Comparison of ENCODE assay signal across 8 mouse cellular contexts in genomic region chr17:24140845-24141424, GRCm38 (mm10). TPM values are rescaled to one million over a fixed set of nuclear protein-coding genes. Genes with fewer than 3 reads are reported as not detected.
DNase-seq lines count a peak whose midpoint lies in the region; ATAC-seq and TF ChIP-seq lines count a peak whose summit lies in the region.

No protein-coding gene starts in this region.

- H3K9ac ChIP-seq in heart, embryonic 15.5 days: peak overlapping the region; percentile 98
- H3K9ac ChIP-seq in intestine, embryonic 16.5 days (ENCODE audit: low read depth, low read length): peak overlapping the region; percentile 94
- H3K9ac ChIP-seq in liver, postnatal 0 days (replicated peaks): peak overlapping the region; percentile 92

- no peaks in the 10 kb centered on the region for H3K36me3 ChIP-seq in heart, embryonic 15.5 days
- peaks cover 31% of the 10 kb centered on the region for H3K36me3 ChIP-seq in erythroblast, embryonic 14.5 days (ENCODE audit: control insufficient read depth)
- H3K36me3 ChIP-seq in intestine, embryonic 16.5 days (ENCODE audit: control insufficient read depth, insufficient read depth, low read length): no peaks in the 10 kb centered on the region
- no peaks in the 10 kb centered on the region for H3K36me3 ChIP-seq in liver, postnatal 0 days (replicated peaks; ENCODE audit: insufficient read depth, low read length)

- H3K4me3 ChIP-seq in heart, embryonic 15.5 days: peak overlapping the region; percentile 98
- H3K4me3 ChIP-seq in erythroblast, embryonic 14.5 days (replicated peaks): peak overlapping the region; percentile 91
- H3K4me3 ChIP-seq in intestine, embryonic 16.5 days (ENCODE audit: low read length): peak overlapping the region; percentile 97
- H3K4me3 ChIP-seq in liver, postnatal 0 days (ENCODE audit: low read depth, low read length): peak overlapping the region; percentile 85

- no peak for TF ChIP-seq EP300 in liver, postnatal 0 days (IDR thresholded peaks at IDR 0.05; ENCODE audit: low read depth)

- peak; percentile 64 for ATAC-seq in heart, embryonic 15.5 days (replicated peaks; ENCODE audit: insufficient number of reproducible peaks, insufficient read depth, low FRiP score, low read depth)
- ATAC-seq in intestine, embryonic 16.5 days: peak; percentile 78
- ATAC-seq in liver, postnatal 0 days: peak; percentile 60

- H3K4me2 ChIP-seq in heart, embryonic 15.5 days: peak overlapping the region; percentile 86
- H3K4me2 ChIP-seq in intestine, embryonic 16.5 days (ENCODE audit: low read depth, low read length): peak overlapping the region; percentile 68
- H3K4me2 ChIP-seq in liver, postnatal 0 days (ENCODE audit: low read depth, low read length): peak overlapping the region; percentile 81

- H3K27me3 ChIP-seq in heart, embryonic 15.5 days: no peaks in the 10 kb centered on the region
- no peaks in the 10 kb centered on the region for H3K27me3 ChIP-seq in erythroblast, embryonic 14.5 days (ENCODE audit: control insufficient read depth)
- no peaks in the 10 kb centered on the region for H3K27me3 ChIP-seq in intestine, embryonic 16.5 days (replicated peaks; ENCODE audit: control insufficient read depth, insufficient read depth, low read length)
- no peaks in the 10 kb centered on the region for H3K27me3 ChIP-seq in liver, postnatal 0 days (ENCODE audit: insufficient read depth, low read length)

- under 1% methylated on average over 43 of the region's 43 CpGs for WGBS in heart, embryonic 15.5 days
- WGBS in intestine, embryonic 16.5 days: under 1% methylated on average over 37 of the region's 43 CpGs
- 1% methylated on average over 38 of the region's 43 CpGs for WGBS in liver, postnatal 0 days (ENCODE audit: insufficient replicate concordance)

- TF ChIP-seq CTCF in liver, postnatal 0 days (IDR thresholded peaks at IDR 0.05; ENCODE audit: low read depth): no peak

- peak overlapping the region; percentile 96 for H3K27ac ChIP-seq in heart, embryonic 15.5 days
- peak overlapping the region; percentile 87 for H3K27ac ChIP-seq in intestine, embryonic 16.5 days (ENCODE audit: low read length)
- peak overlapping the region; percentile 93 for H3K27ac ChIP-seq in liver, postnatal 0 days (ENCODE audit: low read depth)

- H3K9me3 ChIP-seq in heart, embryonic 15.5 days (replicated peaks): no peaks in the 10 kb centered on the region
- H3K9me3 ChIP-seq in erythroblast, embryonic 14.5 days (ENCODE audit: control insufficient read depth, low read length): no peaks in the 10 kb centered on the region
- H3K9me3 ChIP-seq in intestine, embryonic 16.5 days (ENCODE audit: control insufficient read depth, low read length): no peaks in the 10 kb centered on the region
- H3K9me3 ChIP-seq in liver, postnatal 0 days (ENCODE audit: low read length): no peaks in the 10 kb centered on the region

- H3K4me1 ChIP-seq in heart, embryonic 15.5 days (replicated peaks): peaks cover 39% of the 10 kb centered on the region
- H3K4me1 ChIP-seq in erythroblast, embryonic 14.5 days (ENCODE audit: control insufficient read depth): peaks cover 51% of the 10 kb centered on the region
- H3K4me1 ChIP-seq in intestine, embryonic 16.5 days (ENCODE audit: control insufficient read depth, insufficient read depth, low read length): peaks cover 23% of the 10 kb centered on the region
- H3K4me1 ChIP-seq in liver, postnatal 0 days (ENCODE audit: insufficient read depth): peaks cover 31% of the 10 kb centered on the region

- DNase-seq in heart, adult 11 months: no peak
- DNase-seq in R1 (ENCODE audit: low read depth, low spot score): peak; percentile 52
- peak; percentile 65 for DNase-seq in liver, postnatal 0 days
- peak; percentile 19 for DNase-seq in spleen, adult 12 weeks (ENCODE audit: low spot score)
- DNase-seq in frontal cortex, postnatal 36 days (ENCODE audit: low spot score in 2 of 2): no peak

RNA-seq across cellular contexts. Expression of gene Pdpk1, which starts 9.8 kb away (rescaled TPM):
- 37.7 and 39.5 TPM in 2 replicates for polyA plus RNA-seq in heart, embryonic 15.5 days (2015; fragmentation: Nextera tagmentation; extraction: Ambion mirVana)
- polyA plus RNA-seq in erythroblast, embryonic 14.5 days (2012): 3.3 and 3.7 TPM in 2 replicates
- polyA plus RNA-seq in intestine, embryonic 16.5 days (2015; fragmentation: Nextera tagmentation; extraction: Ambion mirVana): 35.9 and 36.8 TPM in 2 replicates
- polyA plus RNA-seq in liver, postnatal 0 days (2015; fragmentation: Nextera tagmentation; extraction: Ambion mirVana): 19.3 and 20.5 TPM in 2 replicates

RNA-seq across cellular contexts. Expression of gene Amdhd2, which starts 22.6 kb away (rescaled TPM):
- 20.6 and 28.8 TPM in 2 replicates for polyA plus RNA-seq in heart, embryonic 15.5 days (2015; fragmentation: Nextera tagmentation; extraction: Ambion mirVana)
- 7.0 and 9.1 TPM in 2 replicates for polyA plus RNA-seq in erythroblast, embryonic 14.5 days (2012)
- polyA plus RNA-seq in intestine, embryonic 16.5 days (2015; fragmentation: Nextera tagmentation; extraction: Ambion mirVana): 58.9 and 75.9 TPM in 2 replicates
- 18.5 and 20.0 TPM in 2 replicates for polyA plus RNA-seq in liver, postnatal 0 days (2015; fragmentation: Nextera tagmentation; extraction: Ambion mirVana)

RNA-seq across cellular contexts. Expression of gene Atp6v0c, which starts 28.6 kb away (rescaled TPM):
- 447 and 510 TPM in 2 replicates for polyA plus RNA-seq in heart, embryonic 15.5 days (2015; fragmentation: Nextera tagmentation; extraction: Ambion mirVana)
- polyA plus RNA-seq in erythroblast, embryonic 14.5 days (2012): 65.8 and 80.2 TPM in 2 replicates
- polyA plus RNA-seq in intestine, embryonic 16.5 days (2015; fragmentation: Nextera tagmentation; extraction: Ambion mirVana): 783 and 890 TPM in 2 replicates
- polyA plus RNA-seq in liver, postnatal 0 days (2015; fragmentation: Nextera tagmentation; extraction: Ambion mirVana): 422 and 445 TPM in 2 replicates

Comparison
In these comparisons a context has a peak if more than half of its experiments do, and no peak if none do; other contexts are left out.
1. DNase-seq: peak in R1 (single experiment), liver, postnatal 0 days (single experiment) and spleen, adult 12 weeks (single experiment); none in heart, adult 11 months (single experiment) and frontal cortex, postnatal 36 days (0 of 2).
2. Peak in every context shown above with its lines, with median percentiles within 50 percentile points of each other: ATAC-seq, H3K27ac ChIP-seq, H3K4me2 ChIP-seq, H3K4me3 ChIP-seq and H3K9ac ChIP-seq.